Mouse (Mus musculus): ENCODE measurements around the gene Dock11.

Gene Dock11

GRCm38 (mm10) chrX:35951945-35952344 lies 63.3 kb downstream of the Dock11 start:
- DNase-seq = no peak

DNA sequence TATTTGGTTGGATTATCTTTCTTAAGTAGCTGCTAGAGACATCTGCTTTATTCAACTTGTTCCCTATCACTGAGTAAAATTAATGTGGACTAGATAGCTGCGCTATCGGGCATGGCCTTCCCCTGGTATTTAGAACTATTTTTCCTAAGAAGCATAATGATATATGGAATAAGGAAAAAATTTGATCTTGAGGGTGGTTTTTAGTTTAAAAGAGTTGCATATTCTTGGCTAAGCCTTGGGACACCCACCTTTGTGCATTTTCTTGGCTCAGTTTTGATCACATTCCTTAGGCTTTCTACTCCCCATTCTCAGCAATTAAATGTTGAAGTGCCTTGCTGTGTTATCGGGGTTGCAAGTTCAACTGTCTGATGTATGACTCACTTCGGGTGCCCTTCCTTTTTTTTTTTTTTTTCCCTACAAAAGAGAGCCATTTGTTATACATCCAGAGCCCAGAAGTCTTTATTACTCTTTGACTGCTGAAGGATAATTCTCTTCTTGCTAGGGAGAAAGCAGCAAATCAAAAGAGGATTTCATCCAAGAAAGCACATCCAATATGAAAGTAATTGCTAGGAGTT lies 64.0 kb downstream of the Dock11 start:
- DNase-seq = no peak

DNA sequence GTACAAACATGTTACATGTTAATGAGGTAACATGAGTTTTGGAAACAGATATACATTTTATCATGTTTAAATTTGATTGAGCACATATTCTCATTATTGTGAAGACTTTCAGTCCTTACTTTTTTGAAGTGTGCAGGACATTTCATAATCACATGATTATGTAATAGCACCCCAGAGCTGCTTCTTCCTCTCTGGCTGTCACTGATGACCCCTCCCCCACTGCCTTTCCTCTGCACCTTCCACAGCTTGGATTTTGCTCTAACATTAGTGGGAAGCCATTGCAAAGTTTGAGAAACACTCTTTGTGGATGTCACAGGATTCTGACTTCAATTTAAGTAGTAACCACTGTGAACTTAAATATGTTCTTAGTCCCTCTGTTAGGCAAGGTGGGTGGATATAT lies 67.6 kb downstream of the Dock11 start:
- DNase-seq = no peak

DNA sequence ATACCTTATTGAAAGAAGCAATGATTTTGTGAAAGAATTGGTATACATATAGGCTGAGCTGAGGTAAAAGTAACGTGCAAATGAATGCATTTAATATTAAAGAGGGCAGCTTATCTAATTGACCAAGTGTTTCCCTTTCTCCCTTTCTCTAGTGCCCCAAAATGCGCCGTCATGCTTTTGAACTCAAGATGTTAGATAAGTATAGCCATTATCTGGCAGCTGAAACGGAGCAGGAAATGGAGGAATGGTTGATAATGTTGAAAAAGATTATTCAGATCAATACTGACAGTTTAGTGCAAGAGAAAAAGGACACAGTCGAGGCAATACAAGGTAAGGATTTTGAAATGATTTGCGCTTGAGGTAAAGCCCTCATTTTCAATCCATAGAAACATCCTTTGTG lies 74.5 kb downstream of the Dock11 start:
- DNase-seq = no peak

- DNase-seq = no peak
Measured at GRCm38 (mm10) chrX:35969276-35969675, 80.6 kb downstream of the Dock11 start.

DNA sequence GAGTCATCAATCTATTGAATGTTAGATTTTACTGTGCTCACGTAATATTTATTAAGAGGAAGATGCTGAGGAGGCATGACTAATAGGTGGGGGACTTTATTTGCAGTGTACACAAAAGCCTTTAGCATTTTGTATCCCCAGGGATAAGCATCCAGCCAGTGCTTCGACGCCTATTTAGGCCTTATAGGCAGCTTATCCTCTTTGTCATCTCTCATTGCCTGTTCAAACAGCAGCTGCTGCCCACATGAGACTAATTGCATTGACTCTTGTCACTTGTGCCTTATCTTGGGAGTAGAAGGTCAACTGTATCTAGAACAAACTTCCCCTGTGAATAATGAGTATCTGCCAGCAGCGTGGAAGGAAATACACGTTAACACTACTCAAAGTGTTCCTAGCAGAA lies 88.0 kb downstream of the Dock11 start:
- no peak for DNase-seq

DNA sequence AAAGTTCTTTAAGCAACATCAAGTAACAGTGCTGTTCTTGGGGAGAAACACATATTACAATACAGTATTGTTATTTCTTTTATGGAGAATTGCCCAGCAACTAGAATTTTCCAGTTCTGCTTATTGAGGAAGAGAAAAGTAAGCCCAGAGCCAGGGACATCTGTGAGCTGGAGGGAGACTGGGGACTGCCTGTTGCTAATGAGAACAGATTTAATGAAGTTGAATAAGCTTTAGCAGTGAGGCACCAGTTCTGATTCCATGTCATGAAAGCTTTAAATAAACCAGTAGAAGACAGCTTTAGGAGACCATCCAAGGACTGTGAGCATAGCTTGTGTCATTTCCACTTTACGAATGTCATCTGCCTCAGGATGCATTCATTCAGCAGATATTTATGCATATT lies 99.3 kb downstream of the Dock11 start:
- DNase-seq = no peak

GRCm38 (mm10) chrX:35990508-35991095 lies 102.0 kb downstream of the Dock11 start:
- no peak for DNase-seq

GRCm38 (mm10) chrX:35994226-35994625 lies 105.6 kb downstream of the Dock11 start:
- no peak for DNase-seq

- DNase-seq = no peak
Measured at GRCm38 (mm10) chrX:35997004-35997403, 108.4 kb downstream of the Dock11 start.

DNA sequence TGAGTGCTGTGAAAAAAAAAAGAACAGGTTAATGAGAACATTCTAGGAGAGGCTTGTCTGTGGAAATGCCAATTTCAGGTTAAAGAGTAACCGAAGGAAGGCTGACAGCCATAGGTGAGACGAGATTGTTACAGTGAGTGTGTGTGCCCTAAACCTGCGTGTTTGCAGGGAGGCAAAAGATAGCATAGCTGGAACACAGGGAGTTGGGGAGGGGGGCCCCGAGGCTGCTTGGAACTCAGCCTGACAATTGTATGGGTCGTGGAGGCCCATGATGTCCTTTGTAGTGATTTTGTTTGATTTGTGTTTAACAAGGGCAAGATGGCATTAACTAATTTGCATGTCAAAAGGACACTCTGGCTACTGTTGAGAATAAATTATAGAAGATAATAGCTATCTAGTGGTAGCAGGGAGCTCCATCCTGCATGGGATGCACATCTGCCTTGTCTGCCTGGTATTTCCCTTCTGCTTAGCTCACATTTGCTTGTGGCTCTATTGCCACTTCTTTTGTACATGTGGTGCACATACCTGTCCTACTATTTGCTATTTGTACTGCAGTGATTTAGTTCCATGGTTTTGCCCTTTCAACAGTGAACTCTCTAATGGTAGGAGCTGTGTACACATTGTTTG lies 109.3 kb downstream of the Dock11 start:
- no peak for DNase-seq

DNA sequence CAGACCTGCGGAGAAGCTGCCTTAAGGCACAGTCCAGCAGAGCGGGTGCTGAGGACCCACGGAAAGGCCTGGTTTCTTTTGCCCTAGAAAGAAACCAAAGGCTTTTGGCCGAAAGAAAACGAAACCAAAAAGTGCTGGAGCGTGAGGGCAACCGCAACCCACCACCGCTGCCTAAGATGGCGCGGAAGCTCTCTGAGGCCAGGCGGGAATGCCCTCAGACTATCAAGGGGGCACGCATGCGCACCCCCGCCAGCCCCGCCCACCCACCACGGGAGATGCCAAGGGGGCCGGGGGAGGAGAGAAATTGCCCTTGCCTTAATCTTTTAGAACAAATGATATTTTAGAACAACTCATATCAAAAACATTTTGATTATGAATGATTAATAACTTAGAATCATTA lies 137.0 kb downstream of the Dock11 start:
- no peak for DNase-seq

DNA sequence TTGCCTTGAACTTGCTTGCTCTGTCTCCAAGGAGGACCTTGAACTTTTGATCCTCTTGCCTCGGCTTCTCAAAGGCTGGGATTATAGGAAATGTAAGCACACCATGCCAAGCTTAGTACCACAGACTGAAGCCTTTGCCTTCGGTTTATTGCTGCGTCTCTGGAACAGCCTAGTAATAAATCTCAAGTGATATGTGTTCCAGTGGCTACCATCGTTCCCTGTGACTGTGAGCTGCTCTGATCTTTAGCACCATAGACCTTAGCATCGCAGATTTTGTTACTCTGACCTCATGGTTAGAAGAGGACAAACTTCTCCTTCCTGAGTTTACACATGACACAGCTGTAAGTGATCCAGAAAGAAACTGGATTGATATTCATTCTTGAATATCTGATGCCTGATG lies 142.5 kb downstream of the Dock11 start:
- DNase-seq = no peak

DNA sequence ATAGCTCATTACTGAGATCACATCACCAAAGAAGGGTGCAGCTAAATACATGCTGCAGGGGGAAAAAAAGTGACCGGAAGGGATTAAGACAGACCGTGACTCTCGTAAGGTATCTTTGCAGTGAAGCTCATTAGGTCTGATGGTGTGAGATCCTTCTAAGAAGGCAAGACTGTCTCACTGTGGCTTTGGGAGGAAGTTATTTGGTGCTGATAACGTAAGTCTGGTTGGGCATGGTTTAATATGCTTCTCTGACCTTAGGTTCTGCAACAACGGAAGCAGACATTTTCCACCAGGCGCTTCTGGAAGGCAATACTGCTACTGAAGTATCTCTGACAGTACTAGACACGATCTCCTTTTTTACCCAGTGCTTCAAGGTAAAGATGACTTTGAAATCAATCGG lies 145.4 kb downstream of the Dock11 start:
- DNase-seq = no peak

DNA sequence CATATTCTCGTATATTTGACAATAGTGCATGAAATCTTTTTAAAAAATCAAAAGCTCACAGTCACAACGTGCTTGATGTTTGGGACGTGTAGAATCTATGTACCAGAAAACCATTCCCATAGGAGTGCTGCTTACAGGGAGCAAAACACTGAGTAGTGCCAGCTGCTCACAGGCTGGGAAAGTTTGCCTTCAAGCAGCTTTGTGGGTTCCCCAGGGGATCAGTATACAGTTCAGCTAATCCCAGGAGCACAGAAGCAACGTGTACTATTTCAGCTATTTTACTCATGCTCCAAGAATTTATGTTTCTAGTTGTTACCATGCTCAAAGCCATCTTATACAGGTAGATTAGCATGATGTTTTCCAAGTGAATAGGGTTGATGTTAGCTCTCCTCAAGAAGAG lies 157.1 kb downstream of the Dock11 start:
- DNase-seq = no peak

DNA sequence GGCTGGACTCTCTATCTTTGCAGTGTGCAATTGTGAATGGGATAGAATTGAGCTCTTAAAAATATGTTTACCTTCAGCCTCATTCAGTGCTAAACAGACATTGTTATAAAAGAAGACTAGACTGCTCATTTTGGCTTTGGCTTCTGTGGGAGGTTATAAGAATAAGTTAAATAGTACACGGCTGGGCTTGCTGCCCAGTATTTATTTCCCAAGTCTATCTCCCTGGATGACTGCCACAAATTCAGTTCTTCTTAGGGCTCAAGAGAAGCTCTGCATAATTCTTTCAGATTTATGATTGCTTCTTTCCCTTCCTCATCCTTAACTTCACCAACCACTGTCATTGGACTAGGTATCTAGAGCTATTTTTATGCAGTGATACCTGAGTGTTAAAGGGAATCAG lies 158.8 kb downstream of the Dock11 start:
- no peak for DNase-seq

GRCm38 (mm10) chrX:36050312-36050711 lies 161.7 kb downstream of the Dock11 start:
- DNase-seq = no peak

GRCm38 (mm10) chrX:36073997-36074396 lies 185.4 kb downstream of the Dock11 start:
- no peak for DNase-seq

DNA sequence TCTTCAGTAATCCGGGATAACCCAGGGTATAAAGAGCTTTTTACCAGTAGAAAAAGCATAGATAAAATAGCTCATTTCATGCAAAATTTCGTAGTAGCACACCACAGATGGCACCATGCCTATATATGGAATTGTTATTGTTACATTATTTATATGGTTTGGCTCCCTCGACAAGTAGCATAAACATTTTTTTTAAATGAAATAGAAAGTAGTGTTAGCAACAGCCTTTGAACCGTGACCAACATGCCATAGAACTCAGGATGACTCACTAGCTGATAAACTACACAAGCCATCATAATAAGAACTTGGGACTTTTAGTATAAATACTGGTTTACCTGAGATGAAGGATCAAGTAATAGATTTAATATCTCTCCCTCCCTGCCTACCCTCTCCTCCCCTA lies 188.5 kb downstream of the Dock11 start:
- no peak for DNase-seq

DNA sequence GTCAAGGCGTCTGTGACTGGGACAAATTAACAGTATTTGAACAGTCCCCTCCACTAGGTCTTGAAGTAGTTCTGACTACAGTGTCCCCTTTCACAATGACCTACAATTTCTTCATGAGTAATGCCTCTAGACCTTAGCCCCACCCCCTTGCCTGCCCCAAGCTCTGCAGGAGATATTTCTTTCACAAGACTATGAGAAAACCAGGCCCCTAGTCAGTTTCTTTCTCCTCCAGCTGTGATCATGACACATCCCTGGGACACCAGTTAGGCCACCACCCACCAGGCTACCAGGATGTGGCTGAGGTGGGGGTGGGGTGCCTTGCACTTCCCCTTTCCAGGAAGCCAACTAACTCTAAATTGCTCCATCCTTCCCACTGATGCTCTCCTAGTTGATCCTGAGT lies 194.3 kb downstream of the Dock11 start:
- no peak for DNase-seq

DNA sequence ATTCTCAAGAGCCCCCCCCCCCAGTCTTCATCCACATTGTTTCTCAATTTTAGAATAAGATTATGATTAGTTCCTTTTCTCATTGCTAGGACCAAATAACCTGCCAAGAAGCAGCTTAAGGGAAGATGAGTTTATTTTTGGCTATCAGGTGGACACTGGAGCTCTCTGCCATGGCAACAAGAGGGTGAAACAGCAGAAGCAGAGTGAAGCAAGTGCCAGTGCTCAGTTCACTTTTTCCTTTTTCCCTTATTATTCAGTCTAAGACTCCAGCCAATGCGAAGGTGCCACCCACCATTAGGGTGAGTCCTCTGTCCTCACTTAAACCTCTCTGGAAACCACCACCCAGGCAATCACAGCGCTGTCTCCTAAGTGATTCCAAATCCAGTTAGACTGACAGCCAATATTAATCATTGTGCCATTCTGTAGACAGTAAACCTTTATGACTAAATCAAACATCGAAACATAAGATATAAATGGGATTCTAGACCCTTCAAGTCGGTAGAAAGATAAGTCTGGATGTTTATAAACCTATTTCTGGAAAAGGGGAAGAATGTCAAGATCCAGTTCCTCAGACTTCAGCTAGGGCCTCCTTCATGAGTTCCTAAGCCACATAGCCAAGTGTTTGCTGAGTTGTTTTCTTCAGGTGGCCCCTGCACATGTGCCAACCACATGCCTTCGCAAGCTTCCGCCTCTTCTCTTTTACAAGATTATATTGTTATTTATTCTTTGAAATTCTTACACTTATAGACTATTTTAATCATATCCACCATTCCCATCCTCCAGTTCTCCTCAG lies 200.0 kb downstream of the Dock11 start:
- no peak for DNase-seq

GRCm38 (mm10) chrX:36100883-36101282 lies 212.3 kb downstream of the Dock11 start:
- no peak for DNase-seq

DNA sequence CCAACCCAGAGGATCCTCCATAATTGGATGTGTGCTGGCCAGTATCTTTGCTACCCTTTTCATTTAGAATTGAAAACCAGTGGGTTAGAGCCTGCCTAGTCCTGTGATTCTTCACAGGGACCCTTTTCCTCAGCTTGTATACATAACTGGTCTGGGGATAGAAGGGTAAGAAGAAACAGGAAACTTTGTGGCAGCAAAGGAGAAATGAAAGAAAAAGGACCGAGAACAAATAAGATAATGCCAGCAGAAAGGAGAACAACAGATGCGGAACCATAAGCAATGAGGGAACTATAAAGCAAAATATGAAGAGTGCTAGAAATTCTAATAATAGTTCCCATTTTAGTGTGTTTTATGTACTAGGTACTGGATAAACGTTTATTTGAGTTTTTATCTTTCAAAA lies 212.7 kb downstream of the Dock11 start:
- no peak for DNase-seq

- DNase-seq = no peak
Measured at GRCm38 (mm10) chrX:36108601-36109000, 220.0 kb downstream of the Dock11 start.
